Mouse (Mus musculus): ENCODE results near the gene Zdhhc14. TPM values are rescaled to one million over a fixed set of nuclear protein-coding genes. Genes with fewer than 3 reads are reported as not detected.

Zdhhc14 gene
- total RNA-seq, 1 experiment from 2014 or later, result 3.9 TPM

DNA sequence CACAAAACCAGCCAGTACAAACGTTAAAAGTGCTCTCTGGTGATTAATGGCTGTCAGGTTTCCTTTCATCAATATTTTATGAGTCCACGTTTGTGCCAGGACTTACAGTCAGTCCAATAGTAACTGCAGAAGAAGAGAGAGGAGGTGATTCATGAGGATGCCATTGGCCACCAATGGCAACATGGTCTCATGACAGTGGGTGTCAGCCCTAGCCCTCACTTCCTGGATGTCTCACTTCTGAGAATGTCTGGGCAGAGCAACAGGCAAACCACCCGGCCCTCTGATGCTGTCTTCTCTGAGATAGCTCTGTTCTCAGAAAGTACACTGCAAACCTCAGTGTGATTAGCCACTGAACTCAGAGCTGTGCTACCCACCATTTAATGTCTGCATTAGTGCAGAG lies 176.1 kb downstream of the Zdhhc14 start:
- no peak for DNase-seq

- DNase-seq, result no peak
Observed at GRCm38 (mm10) chr17:5668981-5669380, 176.6 kb downstream of the Zdhhc14 start.

GRCm38 (mm10) chr17:5675951-5676350 lies 183.6 kb downstream of the Zdhhc14 start:
- no peak for DNase-seq

DNA sequence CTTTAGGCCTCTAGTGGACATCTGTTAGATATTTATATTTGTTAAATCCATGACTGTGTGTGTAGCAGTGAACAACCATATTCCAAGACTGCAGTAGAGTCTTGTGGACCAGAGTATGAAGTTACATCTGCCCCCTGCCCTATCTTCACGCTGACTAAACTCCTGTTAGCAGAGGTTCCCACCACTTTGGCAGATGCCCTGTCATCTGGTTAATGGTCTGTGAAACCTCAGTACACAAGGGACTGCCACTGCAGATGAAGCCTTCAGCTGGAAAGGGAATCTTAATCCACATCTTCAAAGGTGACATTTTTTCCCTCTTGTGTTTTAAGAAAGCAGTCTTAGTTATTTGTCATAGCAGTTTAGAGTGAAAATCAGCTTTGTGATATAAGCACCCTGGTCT lies 187.0 kb downstream of the Zdhhc14 start:
- no peak for DNase-seq

DNA sequence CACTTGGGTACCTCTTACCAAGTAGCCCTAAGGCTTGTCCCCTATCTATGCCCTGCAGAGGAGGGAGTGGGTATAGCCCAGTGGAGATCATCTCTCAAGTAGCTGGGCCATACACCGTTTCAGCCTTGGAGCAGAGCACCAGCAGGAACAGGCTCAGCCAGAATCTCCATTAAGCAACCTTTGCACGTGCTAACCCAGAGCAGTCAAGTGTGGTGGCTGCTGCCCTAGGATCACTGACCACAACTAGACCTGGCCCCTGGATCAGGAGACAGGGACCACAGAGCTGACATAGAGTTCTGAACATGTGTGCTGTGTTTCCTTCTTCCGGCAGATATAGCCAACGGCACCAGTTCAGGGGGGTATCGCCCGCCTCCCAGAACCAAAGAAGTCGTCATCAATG lies 193.0 kb downstream of the Zdhhc14 start:
- DNase-seq, result no peak

DNA sequence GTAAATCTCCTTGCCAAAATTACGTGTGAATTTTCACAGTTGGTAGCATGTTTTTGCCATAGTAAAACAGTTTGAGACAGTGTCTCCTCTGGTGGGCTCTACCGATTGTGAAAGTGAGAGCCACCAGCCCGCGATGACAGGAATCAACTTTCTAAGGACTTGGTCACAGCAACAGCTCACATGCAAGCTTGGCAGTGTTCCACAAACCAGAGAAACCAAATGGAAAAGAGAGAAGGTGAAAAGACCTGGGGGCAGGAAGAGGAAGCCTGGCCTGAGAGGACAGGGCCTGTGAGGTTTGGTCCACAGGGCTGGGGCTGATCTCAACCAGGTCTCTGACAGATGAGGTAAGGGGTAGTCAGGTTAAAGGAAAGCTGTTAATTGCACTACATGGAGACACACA lies 195.5 kb downstream of the Zdhhc14 start:
- no peak for DNase-seq

DNA sequence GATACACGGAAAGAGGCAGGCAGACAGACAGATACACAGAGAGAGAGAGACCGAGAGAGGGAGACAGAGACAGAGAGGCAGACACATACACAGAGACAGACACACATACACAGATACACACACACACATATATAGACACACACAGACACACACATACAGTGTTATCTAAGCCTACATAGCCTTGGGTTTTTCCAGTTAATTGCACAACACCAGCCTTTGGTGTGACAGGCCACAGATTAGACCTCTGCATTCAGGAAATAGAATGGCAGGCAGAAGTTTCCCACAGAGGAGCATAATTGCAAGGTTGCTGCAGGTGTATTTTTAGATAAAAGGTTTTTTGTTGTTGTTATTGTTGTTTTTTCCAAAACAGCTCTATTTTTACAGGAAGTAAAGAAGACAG lies 195.9 kb downstream of the Zdhhc14 start:
- no peak for DNase-seq

GRCm38 (mm10) chr17:5688669-5689068 lies 196.3 kb downstream of the Zdhhc14 start:
- no peak for DNase-seq

DNA sequence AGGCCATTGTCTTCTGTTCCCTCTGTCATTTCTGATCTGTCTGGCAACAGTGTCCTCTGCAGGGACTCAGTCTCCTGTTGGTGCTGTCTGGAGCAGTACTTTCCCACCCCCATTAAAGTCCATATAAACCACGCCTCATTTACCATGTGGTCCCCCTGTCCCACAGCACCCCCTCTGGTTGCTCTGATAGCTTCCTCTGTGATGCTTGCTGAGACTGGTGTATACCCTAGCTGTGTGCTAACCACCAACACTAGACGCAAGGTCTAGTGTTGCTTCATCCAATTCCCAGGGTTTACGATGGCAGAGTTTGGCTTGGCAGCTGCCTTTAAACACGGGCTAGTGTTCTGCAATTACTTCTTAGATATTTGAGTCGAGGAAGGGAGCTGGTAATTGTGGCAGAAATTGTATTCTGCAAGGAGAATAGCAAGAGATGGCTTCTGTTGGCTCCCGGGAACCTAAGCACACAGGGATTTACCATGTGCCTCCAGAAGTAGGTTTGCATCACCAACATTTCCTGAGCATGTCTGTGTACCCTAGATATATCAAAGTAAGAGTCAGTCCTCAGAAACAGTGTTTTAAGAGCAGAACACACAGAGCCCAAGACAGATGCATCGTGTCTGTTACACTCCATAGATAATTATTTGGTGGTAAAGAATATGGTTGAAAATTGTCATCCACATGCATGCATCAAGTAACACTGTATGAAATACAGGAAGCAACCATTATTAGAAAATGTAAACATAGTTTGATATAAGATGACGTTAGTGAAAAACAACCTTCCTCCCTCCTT lies 198.6 kb downstream of the Zdhhc14 start:
- DNase-seq, result no peak

DNA sequence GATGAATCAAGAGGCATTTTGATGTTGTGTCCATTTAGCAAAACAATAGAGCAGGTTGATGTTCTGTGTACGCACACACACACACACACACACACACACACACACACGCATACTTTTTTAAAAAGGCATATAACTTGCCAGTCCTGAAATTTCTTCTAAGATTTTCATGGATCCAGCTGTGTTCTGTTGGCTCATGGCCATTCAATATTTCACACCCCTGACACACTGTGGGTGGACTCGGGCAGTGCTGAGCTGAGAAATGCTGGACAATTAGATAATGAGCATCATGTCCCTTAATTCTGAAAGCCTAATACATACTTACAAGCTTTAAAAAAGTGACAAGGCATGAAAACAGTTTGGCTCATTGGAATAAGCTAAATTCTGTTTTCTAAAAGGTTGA lies 200.3 kb downstream of the Zdhhc14 start:
- DNase-seq, result no peak

GRCm38 (mm10) chr17:5693256-5693655 lies 200.9 kb downstream of the Zdhhc14 start:
- no peak for DNase-seq

- peak; percentile 31 for DNase-seq
Observed at GRCm38 (mm10) chr17:5698447-5699096, 206.2 kb downstream of the Zdhhc14 start.

GRCm38 (mm10) chr17:5710320-5711104 lies 218.2 kb downstream of the Zdhhc14 start:
- no peak for DNase-seq

- DNase-seq, result no peak
Observed at GRCm38 (mm10) chr17:5711861-5712260, 219.5 kb downstream of the Zdhhc14 start.

- DNase-seq, result no peak
Observed at GRCm38 (mm10) chr17:5713141-5713540, 220.8 kb downstream of the Zdhhc14 start.

DNA sequence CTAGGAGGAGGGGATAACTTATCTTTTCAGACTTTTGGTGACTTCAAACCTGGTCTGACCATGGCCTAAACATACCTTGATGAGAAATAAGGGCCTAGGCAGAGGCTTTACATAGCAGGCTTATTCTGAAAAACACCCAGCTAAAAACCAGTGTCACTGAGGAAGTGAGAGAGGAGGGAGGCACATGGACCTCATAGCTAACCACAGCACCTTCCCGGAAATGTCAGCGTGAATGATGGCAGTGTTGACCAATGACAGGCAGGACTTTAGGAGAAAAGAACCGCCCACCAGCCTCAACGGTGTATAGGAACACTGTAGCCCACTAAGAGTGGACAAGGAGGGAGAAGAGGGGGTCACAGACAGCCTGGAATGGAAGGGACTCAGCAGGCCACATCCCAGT lies 224.6 kb downstream of the Zdhhc14 start:
- DNase-seq, result no peak

DNA sequence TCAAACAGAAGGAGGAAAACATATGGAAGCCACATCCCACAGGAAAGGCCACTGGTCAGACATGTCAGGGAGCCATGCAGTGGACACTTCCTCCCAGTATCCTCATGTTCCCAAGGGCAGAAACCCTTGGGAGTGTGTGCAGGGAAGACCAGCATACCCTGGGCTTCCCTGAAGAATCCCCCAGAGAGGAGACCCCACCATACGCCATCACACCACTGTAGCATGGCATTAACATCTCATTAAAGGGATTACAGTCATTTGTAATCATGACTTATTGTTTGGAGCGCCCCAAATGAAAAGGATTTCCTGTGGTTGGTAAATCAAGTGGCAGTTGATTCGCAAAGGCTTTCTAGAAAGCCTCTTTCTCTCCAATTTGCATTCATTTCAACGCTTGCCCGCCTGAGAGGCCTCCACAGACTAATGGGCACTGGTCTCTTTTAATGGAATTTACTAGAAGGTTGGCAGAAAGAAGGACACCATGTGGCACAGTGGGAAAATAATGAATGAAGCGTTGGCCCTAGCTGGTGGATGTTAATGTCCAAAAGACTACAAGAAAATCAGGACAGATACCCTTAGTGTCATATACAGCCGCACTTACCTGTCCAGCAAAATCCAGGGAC lies 226.5 kb downstream of the Zdhhc14 start:
- DNase-seq, result no peak

DNA sequence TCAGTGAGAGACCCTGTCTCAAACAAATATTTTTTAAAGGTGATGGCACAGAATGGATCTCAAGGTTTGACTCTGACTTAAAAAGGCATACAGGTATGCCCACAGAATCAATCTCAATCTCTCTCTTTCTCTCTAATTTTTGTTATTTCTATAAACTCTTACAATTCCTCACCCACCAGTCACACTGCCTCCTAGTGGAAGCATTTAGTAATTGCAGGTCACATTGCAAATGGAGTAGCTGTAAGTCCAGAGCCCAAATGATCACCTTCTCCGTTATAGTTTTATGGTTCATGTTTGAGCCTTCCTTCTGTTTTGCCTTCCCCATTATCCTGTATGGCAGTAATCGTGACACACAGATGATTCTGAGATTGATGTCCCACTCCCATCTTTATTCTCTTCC lies 230.4 kb downstream of the Zdhhc14 start:
- DNase-seq, result no peak

DNA sequence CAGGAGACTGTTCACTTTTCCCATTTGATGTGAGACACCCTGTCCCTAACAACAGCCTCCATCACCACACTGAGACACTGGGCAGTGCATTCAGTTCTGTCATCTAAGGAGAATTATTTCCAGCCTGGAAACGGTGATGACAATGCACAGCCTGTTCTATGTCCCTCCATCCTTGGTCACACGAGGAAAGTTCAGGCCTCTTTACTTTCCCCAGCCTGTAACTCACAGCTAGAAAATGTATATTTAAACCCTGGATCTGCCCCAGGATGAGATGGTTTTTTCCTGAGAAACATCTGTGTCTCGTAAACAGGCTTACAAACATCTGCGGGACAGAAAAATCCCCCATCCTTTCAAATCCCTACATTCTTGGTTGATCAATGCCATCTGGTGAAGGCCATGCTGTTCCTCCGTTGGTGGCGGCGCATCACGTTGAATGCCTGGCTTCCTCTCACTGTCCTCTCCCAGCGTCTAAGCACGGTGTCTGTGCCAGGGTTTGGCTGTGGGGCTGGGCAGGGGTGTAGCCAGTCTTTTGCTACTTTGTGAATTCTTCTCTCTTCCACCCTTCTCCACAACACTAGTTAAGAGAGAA lies 231.3 kb downstream of the Zdhhc14 start:
- no peak for DNase-seq

DNA sequence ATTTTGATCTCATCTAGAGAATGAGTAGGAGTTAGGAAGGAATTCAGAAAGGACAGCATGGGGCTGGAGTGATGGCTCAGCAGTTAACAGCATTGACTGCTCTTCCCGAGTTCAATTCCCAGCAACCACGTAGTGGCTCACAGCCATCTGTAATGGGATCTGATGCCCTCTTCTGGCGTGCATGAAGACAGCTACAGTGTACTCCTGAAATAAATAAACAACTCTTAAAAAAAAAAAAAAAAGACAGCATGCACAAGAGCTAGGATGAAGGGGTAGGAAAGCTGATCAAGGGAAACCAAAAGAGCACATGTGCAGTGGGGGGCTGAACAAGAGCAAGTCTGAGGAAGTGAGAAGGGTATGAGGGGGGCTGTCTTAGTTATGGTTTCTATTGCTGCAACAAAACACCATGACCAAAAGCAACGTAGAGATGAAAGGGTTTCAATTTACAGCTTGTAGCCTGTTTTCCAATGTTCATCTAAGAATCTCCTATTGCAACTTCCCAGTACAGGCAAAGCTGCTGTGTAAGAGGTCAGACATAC lies 237.3 kb downstream of the Zdhhc14 start:
- no peak for DNase-seq

DNA sequence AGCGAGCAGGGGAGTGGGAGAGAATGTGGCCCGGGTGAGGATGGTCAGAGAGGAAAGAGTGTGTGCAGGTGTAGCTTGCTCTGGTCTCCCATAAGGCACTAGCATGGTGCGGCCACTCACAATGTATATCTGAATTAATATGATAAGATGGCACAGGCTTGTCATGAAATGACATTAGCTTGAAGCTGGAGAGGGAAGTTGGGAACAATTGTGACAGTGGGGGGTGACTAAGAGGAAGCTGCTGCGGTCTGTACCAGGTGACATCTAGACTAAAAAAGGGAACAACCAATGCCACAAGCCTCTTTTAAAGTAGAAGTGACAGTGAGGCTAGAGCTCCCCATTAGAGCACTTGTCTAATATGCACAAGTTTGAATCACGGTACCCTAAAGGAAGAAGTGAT lies 238.2 kb downstream of the Zdhhc14 start:
- no peak for DNase-seq

DNA sequence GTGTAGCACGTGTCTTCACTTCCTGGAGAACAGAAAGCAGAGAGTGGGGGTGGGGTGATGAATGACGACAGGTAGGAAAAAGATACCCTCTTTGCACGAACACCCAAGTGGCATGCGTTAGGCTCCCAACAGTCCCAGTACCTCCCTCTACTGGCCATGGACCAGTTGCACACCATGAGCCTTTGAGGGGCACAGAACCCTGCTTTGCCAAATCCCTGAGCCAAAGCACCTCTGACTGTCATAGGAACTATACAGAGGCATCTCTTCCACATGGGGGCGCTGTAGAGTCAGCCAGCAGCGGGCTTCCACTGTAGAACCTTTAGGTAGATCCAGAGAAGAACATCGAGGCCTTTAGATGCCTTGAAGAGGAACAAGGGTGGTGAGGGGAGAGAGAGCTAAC lies 241.0 kb downstream of the Zdhhc14 start:
- DNase-seq, result peak; percentile 60
